Mouse (Mus musculus) MEL (cell line): ENCODE data around the gene Pard3b. TPM values are rescaled to one million over a fixed set of nuclear protein-coding genes. Genes with fewer than 3 reads are reported as not detected.

Source experiments
- DNase-seq: peaks from one replicate; pipeline ENCODE4 v3.0.0; 2011; ENCODE audit warnings: low read depth, low spot score
- H3K27ac ChIP-seq: 2 replicates; pipeline ENCODE4 v1.5.1; 2012; ENCODE audit warnings: low read depth, mild to moderate bottlenecking, control low read depth, low read length, moderate library complexity; ENCODE audit not compliant: control insufficient read depth
- H3K27me3 ChIP-seq, 2 experiments: fragments of 150-350 bp in 1 of 2; sonication (generic) in 1 of 2; 2 replicates each; pipeline ENCODE4 v1.6.1; 2012; ENCODE audit warnings: low read length in 2 of 2, mild to moderate bottlenecking in 2 of 2, improper control_type of control experiment in 1 of 2, moderate library complexity in 1 of 2; ENCODE audit not compliant: insufficient read depth in 2 of 2, control insufficient read depth in 1 of 2
- H3K36me3 ChIP-seq, 2 experiments: 2 replicates each; pipeline ENCODE4 v1.6.1; 2012 to 2014; ENCODE audit warnings: low read length in 2 of 2, improper control_type of control experiment in 1 of 2, inconsistent platforms in 1 of 2, mild to moderate bottlenecking in 1 of 2; ENCODE audit not compliant: insufficient read depth in 2 of 2, control insufficient read depth in 1 of 2
- H3K4me1 ChIP-seq, 2 experiments: fragments of 150-350 bp in 1 of 2; sonication (generic) in 1 of 2; 2 replicates each; pipeline ENCODE4 v1.6.1; 2012; ENCODE audit warnings: low read length in 2 of 2, improper control_type of control experiment in 1 of 2, mild to moderate bottlenecking in 1 of 2; ENCODE audit not compliant: insufficient read depth in 2 of 2, control insufficient read depth in 1 of 2
- H3K4me3 ChIP-seq, 2 experiments: fragments of 150-350 bp in 1 of 2; sonication (generic) in 1 of 2; 2 replicates each; pipeline ENCODE4 v1.5.1; 2012; ENCODE audit warnings: low read depth in 2 of 2, low read length in 2 of 2, mild to moderate bottlenecking in 2 of 2, moderate library complexity in 2 of 2, control low read depth in 1 of 2, improper control_type of control experiment in 1 of 2; ENCODE audit not compliant: control insufficient read depth in 1 of 2, insufficient read depth in 1 of 2
- H3K79me2 ChIP-seq: 2 replicates; pipeline ENCODE4 v1.6.1; 2012; ENCODE audit warnings: mild to moderate bottlenecking, low read length, moderate library complexity; ENCODE audit not compliant: control insufficient read depth, poor library complexity, insufficient read depth
- H3K9ac ChIP-seq: 2 replicates; pipeline ENCODE4 v1.6.1; 2012; ENCODE audit warnings: low read depth, mild to moderate bottlenecking, control low read depth, low read length, moderate library complexity; ENCODE audit not compliant: control insufficient read depth, poor library complexity, severe bottlenecking
- H3K9me3 ChIP-seq: fragments of 150-350 bp; sonication (generic); replicated peaks from 2 replicates; pipeline ENCODE4 v1.6.1; 2012; ENCODE audit warnings: mild to moderate bottlenecking, low read length, improper control_type of control experiment, moderate library complexity; ENCODE audit not compliant: insufficient read depth
- CHD2 ChIP-seq: IDR thresholded peaks from 2 replicates; pipeline ENCODE4 v1.6.1; 2011; ENCODE audit warnings: low read length, improper control_type of control experiment
- E2F4 ChIP-seq: IDR thresholded peaks from 2 replicates; pipeline ENCODE4 v1.6.1; 2011; ENCODE audit warnings: low read depth, low read length, improper control_type of control experiment, borderline replicate concordance
- ETS1 ChIP-seq: IDR thresholded peaks from 2 replicates; pipeline ENCODE4 v1.6.1; 2012; ENCODE audit warnings: low read depth, mild to moderate bottlenecking, inconsistent platforms, low read length, improper control_type of control experiment, moderate library complexity
- GABPA ChIP-seq: IDR thresholded peaks from 2 replicates; pipeline ENCODE4 v1.6.1; 2012; ENCODE audit warnings: low read depth, mild to moderate bottlenecking, inconsistent platforms, low read length, improper control_type of control experiment, moderate library complexity
- HCFC1 ChIP-seq: IDR thresholded peaks from 2 replicates; pipeline ENCODE4 v1.6.1; 2012; ENCODE audit warnings: low read depth, mild to moderate bottlenecking, inconsistent platforms, low read length, improper control_type of control experiment, moderate library complexity
- JUND ChIP-seq: IDR thresholded peaks from 2 replicates; pipeline ENCODE4 v1.6.1; 2011; ENCODE audit warnings: low read depth, mild to moderate bottlenecking, improper control_type of control experiment, low read length
- MAFK ChIP-seq: IDR thresholded peaks from 2 replicates; pipeline ENCODE4 v1.6.1; 2011; ENCODE audit warnings: low read depth, mild to moderate bottlenecking, low read length, improper control_type of control experiment, borderline replicate concordance
- MAX ChIP-seq: IDR thresholded peaks from 2 replicates; pipeline ENCODE4 v1.6.1; 2011; ENCODE audit warnings: low read length, improper control_type of control experiment
- MAZ ChIP-seq: IDR thresholded peaks from 2 replicates; pipeline ENCODE4 v1.6.1; 2012; ENCODE audit warnings: low read depth, mild to moderate bottlenecking, inconsistent platforms, low read length, improper control_type of control experiment
- MYB ChIP-seq: IDR thresholded peaks from 2 replicates; pipeline ENCODE4 v1.6.1; 2011; ENCODE audit warnings: mild to moderate bottlenecking, low read depth, low read length, improper control_type of control experiment
- MYC ChIP-seq: IDR thresholded peaks from 2 replicates; pipeline ENCODE4 v1.6.1; 2011; ENCODE audit warnings: low read depth, mild to moderate bottlenecking, low read length, improper control_type of control experiment, moderate library complexity
- NELFE ChIP-seq: IDR thresholded peaks from 2 replicates; pipeline ENCODE4 v1.6.1; 2011; ENCODE audit warnings: low read depth, low read length, improper control_type of control experiment
- NRF1 ChIP-seq: IDR thresholded peaks from 2 replicates; pipeline ENCODE4 v1.6.1; 2014; ENCODE audit warnings: low read depth, mild to moderate bottlenecking, inconsistent platforms, low read length, improper control_type of control experiment, moderate library complexity; ENCODE audit not compliant: poor library complexity, insufficient read depth, severe bottlenecking
- POLR2AphosphoS2 ChIP-seq: IDR thresholded peaks from 2 replicates; pipeline ENCODE4 v1.6.1; 2011; ENCODE audit warnings: low read length, improper control_type of control experiment
- RCOR1 ChIP-seq: IDR thresholded peaks from 2 replicates; pipeline ENCODE4 v1.6.1; 2012; ENCODE audit warnings: low read depth, mild to moderate bottlenecking, inconsistent platforms, low read length, improper control_type of control experiment
- SIN3A ChIP-seq: IDR thresholded peaks from 2 replicates; pipeline ENCODE4 v1.6.1; 2012; ENCODE audit warnings: low read length, improper control_type of control experiment, inconsistent platforms
- SMC3 ChIP-seq: IDR thresholded peaks from 2 replicates; pipeline ENCODE4 v1.6.1; 2011; ENCODE audit warnings: low read depth, low read length, improper control_type of control experiment
- TBP ChIP-seq: IDR thresholded peaks from 2 replicates; pipeline ENCODE4 v1.8.0; 2011; ENCODE audit warnings: low read depth, low read length, improper control_type of control experiment
- UBTF ChIP-seq: IDR thresholded peaks from 2 replicates; pipeline ENCODE4 v1.6.1; 2012; ENCODE audit warnings: low read depth, mild to moderate bottlenecking, inconsistent platforms, low read length, improper control_type of control experiment, moderate library complexity, borderline replicate concordance; ENCODE audit not compliant: insufficient read depth
- USF2 ChIP-seq, 2 experiments: IDR thresholded peaks; 2 replicates each; pipeline ENCODE4 v1.6.1; 2011 to 2012; ENCODE audit warnings: improper control_type of control experiment in 2 of 2, low read length in 2 of 2, borderline replicate concordance in 1 of 2, inconsistent platforms in 1 of 2, low read depth in 1 of 2, mild to moderate bottlenecking in 1 of 2; ENCODE audit not compliant: insufficient read depth in 1 of 2
- polyA plus RNA-seq, 2 experiments: library from polyadenylated mRNA; stranded (reverse) in 1 of 2; unstranded in 1 of 2; fragments of >175 nt in 1 of 2; fragments of >200 nt in 1 of 2; gene quantifications; 2 replicates each; pipeline versions ENCODE4 v1.2.1 to v1.2.4; 2012; ENCODE audit warnings: low replicate concordance in 2 of 2, low read depth in 1 of 2; ENCODE audit not compliant: insufficient read length in 2 of 2, insufficient read depth in 1 of 2, missing spikeins in 1 of 2
- total RNA-seq: library from RNA; depleted of rRNA; stranded (reverse); fragments of 300-350 nt; gene quantifications from 2 replicates; pipeline ENCODE4 v1.2.3, GENCODE M21; 2012

Gene Pard3b
- total and polyA plus RNA-seq, 3 experiments = not detected

DNA sequence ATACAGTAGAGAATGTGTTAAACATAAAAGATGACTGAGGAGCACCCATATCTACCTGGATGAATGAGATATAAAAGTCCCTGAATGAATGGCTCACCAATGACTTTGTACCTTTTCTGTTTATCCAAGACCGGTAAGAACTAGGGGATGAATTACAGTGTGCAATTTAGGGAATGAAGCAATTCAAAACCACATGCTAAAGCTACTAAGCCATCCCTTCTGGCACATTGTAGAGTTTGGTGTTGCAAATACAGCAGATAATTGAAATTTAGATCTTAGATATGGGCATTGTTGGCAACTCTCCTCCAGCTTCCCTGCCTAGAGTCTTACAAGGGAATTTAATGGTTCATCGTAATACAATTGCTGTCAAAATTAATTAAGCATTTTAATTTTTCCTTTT, 490.6 kb downstream of the Pard3b start:
- no peaks in the 10 kb centered on the region for H3K79me2 ChIP-seq
- H3K4me1 ChIP-seq = no peaks in the 10 kb centered on the region
- H3K27ac ChIP-seq = no peak overlapping the region
- TF ChIP-seq MYB = no peak
- TF ChIP-seq CHD2 = no peak
- no peak for TF ChIP-seq NELFE
- no peak for TF ChIP-seq POLR2AphosphoS2
- no peak for TF ChIP-seq HCFC1
- no peak for TF ChIP-seq SIN3A
- TF ChIP-seq RCOR1 = no peak
- TF ChIP-seq ETS1 = no peak
- TF ChIP-seq USF2 (IDR thresholded peaks at IDR 0.05; ENCODE audit: borderline replicate concordance in 1 of 2, insufficient read depth in 1 of 2, low read depth in 1 of 2, low read length in 2 of 2) = no peak
- no peak for TF ChIP-seq GABPA
- TF ChIP-seq, all 39 proteins: peak for 0
- no peaks in the 10 kb centered on the region for H3K27me3 ChIP-seq
- no peak overlapping the region for H3K4me3 ChIP-seq
- H3K36me3 ChIP-seq = no peaks in the 10 kb centered on the region
- no peak for DNase-seq
- H3K9me3 ChIP-seq = no peaks in the 10 kb centered on the region
- H3K9ac ChIP-seq = no peak overlapping the region

DNA sequence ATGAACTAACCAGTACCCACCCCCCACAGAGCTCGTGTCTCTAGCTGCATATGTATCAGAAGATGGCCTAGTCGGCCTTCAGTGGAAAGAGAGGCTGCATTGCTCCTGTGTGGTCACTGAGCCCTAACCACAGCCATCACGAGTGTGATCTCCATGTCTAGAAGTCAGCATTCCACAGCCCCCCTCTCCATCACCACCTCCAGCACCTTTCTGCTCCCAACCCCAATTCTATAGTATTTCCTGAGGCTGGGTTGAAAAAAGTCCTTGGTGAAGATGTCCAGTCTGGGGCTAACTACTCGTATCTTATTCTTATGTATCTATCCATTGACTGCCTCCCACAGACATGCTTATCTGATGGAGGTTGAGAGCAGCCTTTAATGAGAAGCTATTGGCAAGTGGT, 509.5 kb downstream of the Pard3b start:
- DNase-seq = no peak
- TF ChIP-seq TBP (no peak), SMC3 (no peak), HCFC1 (no peak), SIN3A (no peak), E2F4 (no peak), MAZ (no peak), MAX (no peak), MAFK (no peak), MYC (no peak), JUND (no peak), NRF1 (no peak), RCOR1 (no peak), ETS1 (no peak), UBTF (no peak)
- no peak overlapping the region for H3K27ac ChIP-seq
- no peaks in the 10 kb centered on the region for H3K4me1 ChIP-seq
- H3K9me3 ChIP-seq = no peaks in the 10 kb centered on the region
- no peaks in the 10 kb centered on the region for H3K79me2 ChIP-seq
- no peak overlapping the region for H3K4me3 ChIP-seq
- no peaks in the 10 kb centered on the region for H3K36me3 ChIP-seq
- H3K9ac ChIP-seq = no peak overlapping the region
- H3K27me3 ChIP-seq = no peaks in the 10 kb centered on the region
